In genomic region chr9:58177165-58177564, GRCm38 (mm10) we compare ENCODE assay signal across 32 mouse cellular contexts. TPM values are rescaled to one million over a fixed set of nuclear protein-coding genes. Genes with fewer than 3 reads are reported as not detected.
DNase-seq lines count a peak whose midpoint lies in the region; ATAC-seq and TF ChIP-seq lines count a peak whose summit lies in the region.
"Had no signal": no experiment of that assay in that cellular context is flagged by ENCODE, and none has a peak within 500 bp of the region (broad histone marks: within the 10 kb centered on the region; RNA-seq: fewer than 3 reads in every experiment).

No protein-coding gene starts in this region.

- peaks cover 24% of the 10 kb centered on the region for H3K4me1 ChIP-seq in forebrain, embryonic 15.5 days
- peaks cover 11% of the 10 kb centered on the region for H3K4me1 ChIP-seq in forebrain, embryonic 12.5 days
- peaks cover 4% of the 10 kb centered on the region; the same call in 1 of the 2 replicates for H3K4me1 ChIP-seq in hindbrain, postnatal 0 days (ENCODE audit: insufficient read depth, low read length)
- 0 out of 2 replicates have a peak, but pooled peaks cover 19% of the 10 kb centered on the region for H3K4me1 ChIP-seq in hindbrain, embryonic 13.5 days (replicated peaks)
- peaks cover 19% of the 10 kb centered on the region for H3K4me1 ChIP-seq in midbrain, embryonic 10.5 days
- 0 out of 2 replicates have a peak, but pooled peaks cover 3% of the 10 kb centered on the region for H3K4me1 ChIP-seq in midbrain, embryonic 14.5 days (ENCODE audit: control insufficient read depth, insufficient read depth, low read length)
- H3K4me1 ChIP-seq in forebrain, postnatal 0 days (ENCODE audit: insufficient read depth) = peaks cover 13% of the 10 kb centered on the region; the same call in 1 of the 2 replicates
- H3K4me1 ChIP-seq: intestine, embryonic 15.5 days had no signal

- no peak overlapping the region for H3K4me2 ChIP-seq in forebrain, embryonic 15.5 days (replicated peaks)
- no peak overlapping the region for H3K4me2 ChIP-seq in forebrain, embryonic 12.5 days
- H3K4me2 ChIP-seq in hindbrain, postnatal 0 days (ENCODE audit: low read depth, low read length) = no peak overlapping the region
- no peak overlapping the region for H3K4me2 ChIP-seq in hindbrain, embryonic 13.5 days
- no peak overlapping the region for H3K4me2 ChIP-seq in midbrain, embryonic 14.5 days (ENCODE audit: low read length)
- no peak overlapping the region for H3K4me2 ChIP-seq in forebrain, postnatal 0 days (ENCODE audit: low read depth)
- H3K4me2 ChIP-seq: embryonic facial prominence, embryonic 13.5 days; heart, embryonic 11.5 days; hindbrain, embryonic 12.5 days; intestine, embryonic 15.5 days had no signal

- no peaks in the 10 kb centered on the region for H3K9me3 ChIP-seq in forebrain, embryonic 15.5 days
- H3K9me3 ChIP-seq in forebrain, embryonic 12.5 days = no peaks in the 10 kb centered on the region
- H3K9me3 ChIP-seq in hindbrain, postnatal 0 days (ENCODE audit: low read length) = no peaks in the 10 kb centered on the region
- H3K9me3 ChIP-seq in hindbrain, embryonic 13.5 days = no peaks in the 10 kb centered on the region
- H3K9me3 ChIP-seq in midbrain, embryonic 10.5 days (replicated peaks) = no peaks in the 10 kb centered on the region
- H3K9me3 ChIP-seq in midbrain, embryonic 14.5 days (ENCODE audit: control insufficient read depth, low read length) = no peaks in the 10 kb centered on the region
- no peaks in the 10 kb centered on the region for H3K9me3 ChIP-seq in forebrain, postnatal 0 days (ENCODE audit: low read length)
- H3K9me3 ChIP-seq: embryonic facial prominence, embryonic 10.5 days; embryonic facial prominence, embryonic 13.5 days; hindbrain, embryonic 12.5 days; intestine, embryonic 15.5 days had no signal

- 49% methylated on average over 4 of the region's 4 CpGs for WGBS in forebrain, embryonic 15.5 days
- WGBS in forebrain, embryonic 12.5 days = 68% methylated on average over 4 of the region's 4 CpGs
- WGBS in hindbrain, postnatal 0 days = 38% methylated on average over 4 of the region's 4 CpGs
- WGBS in hindbrain, embryonic 13.5 days = 57% methylated on average over 4 of the region's 4 CpGs
- 72% methylated on average over 4 of the region's 4 CpGs for WGBS in midbrain, embryonic 10.5 days
- 43% methylated on average over 4 of the region's 4 CpGs for WGBS in midbrain, embryonic 14.5 days
- 42% methylated on average over 4 of the region's 4 CpGs for WGBS in forebrain, postnatal 0 days

- no peaks in the 10 kb centered on the region for H3K27me3 ChIP-seq in forebrain, embryonic 15.5 days
- H3K27me3 ChIP-seq in forebrain, embryonic 12.5 days = no peaks in the 10 kb centered on the region
- no peaks in the 10 kb centered on the region for H3K27me3 ChIP-seq in hindbrain, postnatal 0 days (ENCODE audit: insufficient read depth, low read length)
- H3K27me3 ChIP-seq in hindbrain, embryonic 13.5 days = no peaks in the 10 kb centered on the region
- H3K27me3 ChIP-seq in midbrain, embryonic 10.5 days (ENCODE audit: low read depth, poor library complexity, severe bottlenecking) = no peaks in the 10 kb centered on the region
- H3K27me3 ChIP-seq in midbrain, embryonic 14.5 days (ENCODE audit: control insufficient read depth, insufficient read depth, low read length) = no peaks in the 10 kb centered on the region
- H3K27me3 ChIP-seq in forebrain, postnatal 0 days (ENCODE audit: insufficient read depth, low read length) = no peaks in the 10 kb centered on the region
- H3K27me3 ChIP-seq: embryonic facial prominence, embryonic 13.5 days; intestine, embryonic 15.5 days had no signal

- ATAC-seq in forebrain, embryonic 15.5 days (replicated peaks) = no peak
- ATAC-seq in forebrain, embryonic 12.5 days (ENCODE audit: low FRiP score) = no peak
- no peak for ATAC-seq in hindbrain, postnatal 0 days
- no peak for ATAC-seq in hindbrain, embryonic 13.5 days (ENCODE audit: low FRiP score)
- ATAC-seq in midbrain, embryonic 14.5 days (ENCODE audit: low FRiP score, low TSS enrichment) = no peak
- no peak for ATAC-seq in forebrain, postnatal 0 days
- ATAC-seq: CD4-positive, CD25-positive, alpha-beta regulatory T cell, adult 4 months; intestine, embryonic 15.5 days had no signal

- H3K27ac ChIP-seq in forebrain, embryonic 15.5 days (replicated peaks) = peak overlapping the region; percentile 78
- H3K27ac ChIP-seq in forebrain, embryonic 12.5 days = no peak overlapping the region
- H3K27ac ChIP-seq in hindbrain, postnatal 0 days = 0 out of 2 replicates have a peak overlapping the region, but pooled peaks have one; percentile 20
- H3K27ac ChIP-seq in hindbrain, embryonic 13.5 days = no peak overlapping the region
- H3K27ac ChIP-seq in midbrain, embryonic 10.5 days (replicated peaks) = no peak overlapping the region
- no peak overlapping the region for H3K27ac ChIP-seq in midbrain, embryonic 14.5 days (replicated peaks; ENCODE audit: low read depth, low read length)
- 0 out of 2 replicates have a peak overlapping the region, but pooled peaks have one; percentile 30 for H3K27ac ChIP-seq in forebrain, postnatal 0 days (ENCODE audit: low read depth, low read length)
- H3K27ac ChIP-seq: embryonic facial prominence, embryonic 10.5 days; embryonic facial prominence, embryonic 13.5 days; hindbrain, embryonic 12.5 days; intestine, embryonic 15.5 days had no signal

- no peak for TF ChIP-seq CTCF in hindbrain, postnatal 0 days (IDR thresholded peaks at IDR 0.05; ENCODE audit: low read depth)
- no peak for TF ChIP-seq CTCF in forebrain, postnatal 0 days (IDR thresholded peaks at IDR 0.05; ENCODE audit: low read depth)

- H3K9ac ChIP-seq in forebrain, embryonic 15.5 days (replicated peaks) = no peak overlapping the region
- no peak overlapping the region for H3K9ac ChIP-seq in forebrain, embryonic 12.5 days
- H3K9ac ChIP-seq in hindbrain, postnatal 0 days (replicated peaks; ENCODE audit: low read length) = no peak overlapping the region
- no peak overlapping the region for H3K9ac ChIP-seq in hindbrain, embryonic 13.5 days
- H3K9ac ChIP-seq in midbrain, embryonic 14.5 days (replicated peaks; ENCODE audit: low read length) = no peak overlapping the region
- H3K9ac ChIP-seq in forebrain, postnatal 0 days = no peak overlapping the region
- H3K9ac ChIP-seq: embryonic facial prominence, embryonic 13.5 days; hindbrain, embryonic 12.5 days; intestine, embryonic 15.5 days had no signal

- H3K36me3 ChIP-seq in forebrain, embryonic 15.5 days = no peaks in the 10 kb centered on the region
- no peaks in the 10 kb centered on the region for H3K36me3 ChIP-seq in forebrain, embryonic 12.5 days (replicated peaks)
- H3K36me3 ChIP-seq in hindbrain, postnatal 0 days (ENCODE audit: insufficient read depth, low read length) = no peaks in the 10 kb centered on the region
- no peaks in the 10 kb centered on the region for H3K36me3 ChIP-seq in hindbrain, embryonic 13.5 days
- H3K36me3 ChIP-seq in midbrain, embryonic 10.5 days = no peaks in the 10 kb centered on the region
- H3K36me3 ChIP-seq in midbrain, embryonic 14.5 days (ENCODE audit: control insufficient read depth, insufficient read depth, low read length) = no peaks in the 10 kb centered on the region
- H3K36me3 ChIP-seq in forebrain, postnatal 0 days (ENCODE audit: insufficient read depth) = no peaks in the 10 kb centered on the region
- H3K36me3 ChIP-seq: embryonic facial prominence, embryonic 10.5 days; embryonic facial prominence, embryonic 13.5 days; hindbrain, embryonic 12.5 days; intestine, embryonic 15.5 days had no signal

- DNase-seq in hindbrain, postnatal 0 days (ENCODE audit: low spot score) = no peak
- DNase-seq in midbrain, embryonic 10.5 days (ENCODE audit: low spot score) = peak; percentile 3
- DNase-seq in midbrain, embryonic 14.5 days = no peak
- no peak for DNase-seq in forebrain, postnatal 0 days
- no peak for DNase-seq in urinary bladder, adult 18-20 months (ENCODE audit: low spot score in 2 of 2)
- DNase-seq: adrenal gland, adult 2 months; adrenal gland, postnatal 14 days; cerebellum, adult 11 months; cerebellum, adult 2 months; cerebellum, adult 9-11 months; cerebellum, postnatal 25 days; embryo, embryonic 11 days; gastrocnemius, postnatal 25 days; kidney, adult 11 months had no signal

- no peak overlapping the region for H3K4me3 ChIP-seq in forebrain, embryonic 15.5 days
- H3K4me3 ChIP-seq in forebrain, embryonic 12.5 days (replicated peaks) = no peak overlapping the region
- H3K4me3 ChIP-seq in hindbrain, postnatal 0 days (ENCODE audit: low read length) = no peak overlapping the region
- H3K4me3 ChIP-seq in hindbrain, embryonic 13.5 days = no peak overlapping the region
- H3K4me3 ChIP-seq in midbrain, embryonic 10.5 days = no peak overlapping the region
- H3K4me3 ChIP-seq in midbrain, embryonic 14.5 days (replicated peaks; ENCODE audit: low read depth, low read length) = no peak overlapping the region
- no peak overlapping the region for H3K4me3 ChIP-seq in forebrain, postnatal 0 days (ENCODE audit: low read depth, low read length)
- H3K4me3 ChIP-seq: embryonic facial prominence, embryonic 10.5 days; embryonic facial prominence, embryonic 13.5 days; erythroblast, embryonic 14.5 days; hindbrain, embryonic 12.5 days; intestine, embryonic 15.5 days had no signal

RNA-seq across cellular contexts. Expression of gene Islr, which starts 26.9 kb away (rescaled TPM):
- 15.1 and 16.9 TPM in 2 replicates for polyA plus RNA-seq in forebrain, embryonic 15.5 days (2015; fragmentation: Nextera tagmentation; extraction: Ambion mirVana)
- 16.4 and 17.9 TPM in 2 replicates for polyA plus RNA-seq in forebrain, embryonic 12.5 days (2016; fragmentation: Nextera tagmentation; extraction: Ambion mirVana)
- 57.9 and 72.8 TPM in 2 replicates for total RNA-seq in hindbrain, postnatal 0 days (2014; rRNA removed)
- polyA plus RNA-seq in hindbrain, postnatal 0 days (2015; fragmentation: Nextera tagmentation; extraction: Ambion mirVana) = 29.9 and 33.5 TPM in 2 replicates
- 40.9 and 43.7 TPM in 2 replicates for polyA plus RNA-seq in hindbrain, embryonic 13.5 days (2015; fragmentation: Nextera tagmentation; extraction: Ambion mirVana)
- polyA plus RNA-seq in midbrain, embryonic 10.5 days (2016; fragmentation: Nextera tagmentation; extraction: Ambion mirVana) = 7.4 and 15.4 TPM in 2 replicates
- polyA plus RNA-seq in midbrain, embryonic 14.5 days (2014; fragmentation: Nextera tagmentation; extraction: Ambion mirVana) = 2.4 and 16.6 TPM in 2 replicates
- total RNA-seq in forebrain, postnatal 0 days (2014; rRNA removed) = 31.0 and 45.8 TPM in 2 replicates
- polyA plus RNA-seq in forebrain, postnatal 0 days (2015; fragmentation: Nextera tagmentation; extraction: Ambion mirVana) = 27.4 and 32.2 TPM in 2 replicates
- total RNA-seq: MEL had no signal
- polyA plus RNA-seq: erythroblast, embryonic 14.5 days had no signal

RNA-seq across cellular contexts. Expression of gene Islr2, which starts 27.0 kb away (rescaled TPM):
- 83.3 and 83.4 TPM in 2 replicates for polyA plus RNA-seq in forebrain, embryonic 15.5 days (2015; fragmentation: Nextera tagmentation; extraction: Ambion mirVana)
- 52.3 and 60.8 TPM in 2 replicates for polyA plus RNA-seq in forebrain, embryonic 12.5 days (2016; fragmentation: Nextera tagmentation; extraction: Ambion mirVana)
- 293 and 343 TPM in 2 replicates for total RNA-seq in hindbrain, postnatal 0 days (2014; rRNA removed)
- 15.8 and 19.2 TPM in 2 replicates for polyA plus RNA-seq in hindbrain, postnatal 0 days (2015; fragmentation: Nextera tagmentation; extraction: Ambion mirVana)
- polyA plus RNA-seq in hindbrain, embryonic 13.5 days (2015; fragmentation: Nextera tagmentation; extraction: Ambion mirVana) = 11.1 and 11.3 TPM in 2 replicates
- 5.2 and 8.1 TPM in 2 replicates for polyA plus RNA-seq in midbrain, embryonic 10.5 days (2016; fragmentation: Nextera tagmentation; extraction: Ambion mirVana)
- 51.6 and 96.9 TPM in 2 replicates for polyA plus RNA-seq in midbrain, embryonic 14.5 days (2014; fragmentation: Nextera tagmentation; extraction: Ambion mirVana)
- total RNA-seq in forebrain, postnatal 0 days (2014; rRNA removed) = 612 and 779 TPM in 2 replicates
- polyA plus RNA-seq in forebrain, postnatal 0 days (2015; fragmentation: Nextera tagmentation; extraction: Ambion mirVana) = 54.0 and 58.3 TPM in 2 replicates
- total RNA-seq: common myeloid progenitor, adult 5-6 weeks had no signal
- polyA plus RNA-seq: CD4-positive, CD25-positive, alpha-beta regulatory T cell, adult 4 months; erythroblast, embryonic 14.5 days; heart, embryonic 14.5 days had no signal

RNA-seq across cellular contexts. Expression of gene Ccdc33, which starts 58.5 kb away (rescaled TPM):
- polyA plus RNA-seq in forebrain, embryonic 15.5 days (2015; fragmentation: Nextera tagmentation; extraction: Ambion mirVana) = 0.93 and 1.1 TPM in 2 replicates
- polyA plus RNA-seq in forebrain, embryonic 12.5 days (2016; fragmentation: Nextera tagmentation; extraction: Ambion mirVana) = 1.5 and 2.4 TPM in 2 replicates
- total RNA-seq in hindbrain, postnatal 0 days (2014; rRNA removed) = 0.52 and 1.4 TPM in 2 replicates
- 0.75 and 1.2 TPM in 2 replicates for polyA plus RNA-seq in hindbrain, postnatal 0 days (2015; fragmentation: Nextera tagmentation; extraction: Ambion mirVana)
- 0.81 and 0.91 TPM in 2 replicates for polyA plus RNA-seq in hindbrain, embryonic 13.5 days (2015; fragmentation: Nextera tagmentation; extraction: Ambion mirVana)
- 0.51 and 0.62 TPM in 2 replicates for polyA plus RNA-seq in midbrain, embryonic 10.5 days (2016; fragmentation: Nextera tagmentation; extraction: Ambion mirVana)
- 0.09 and 0.54 TPM in 2 replicates for polyA plus RNA-seq in midbrain, embryonic 14.5 days (2014; fragmentation: Nextera tagmentation; extraction: Ambion mirVana)
- 0.38 and 3.0 TPM in 2 replicates for total RNA-seq in forebrain, postnatal 0 days (2014; rRNA removed)
- 1.1 and 1.5 TPM in 2 replicates for polyA plus RNA-seq in forebrain, postnatal 0 days (2015; fragmentation: Nextera tagmentation; extraction: Ambion mirVana)
- total RNA-seq: adrenal gland, postnatal 14 days; common myeloid progenitor, adult 5-6 weeks; gastrocnemius, adult 8-10 months; gastrocnemius, postnatal 25 days; heart, postnatal 25 days; hematopoietic stem cell, adult 5-6 weeks; MEL had no signal
- polyA plus RNA-seq: C2C12; CD4-positive, CD25-positive, alpha-beta regulatory T cell, adult 4 months; embryonic facial prominence, embryonic 13.5 days; erythroblast, embryonic 14.5 days; heart, embryonic 11.5 days; heart, embryonic 14.5 days; heart, postnatal 0 days had no signal

Comparison
In these comparisons a context has a peak if more than half of its experiments do, and no peak if none do; other contexts are left out.
1. H3K27ac ChIP-seq: peak in forebrain, embryonic 15.5 days (single experiment), hindbrain, postnatal 0 days (single experiment) and forebrain, postnatal 0 days (single experiment); none in forebrain, embryonic 12.5 days (single experiment), hindbrain, embryonic 13.5 days (single experiment), midbrain, embryonic 10.5 days (single experiment) and midbrain, embryonic 14.5 days (single experiment).